Mouse (Mus musculus) midbrain, embryonic 14.5 days (tissue): ENCODE measurements around the gene Papss2. TPM values are rescaled to one million over a fixed set of nuclear protein-coding genes. Genes with fewer than 3 reads are reported as not detected.
A peak's percentile ranks its signal among the peaks of the same experiment; 100 is the strongest.

Experiments used
- ATAC-seq: fragments of 200-750 bp; cut with Nextera tagmentation; 2 replicates; pipeline ENCODE4 v1.8.0; 2017; ENCODE audit warnings: moderate number of reproducible peaks, moderate library complexity; ENCODE audit not compliant: low FRiP score, low TSS enrichment
- DNase-seq: peaks from one replicate; pipeline ENCODE4 v3.0.0-alpha.2; 2015
- H3K27ac ChIP-seq: fragments of 300-500 bp; sonication (generic); replicated peaks from 2 replicates; pipeline ENCODE4 v1.5.1; 2014; ENCODE audit warnings: mild to moderate bottlenecking, low read depth, low read length, moderate library complexity
- H3K27me3 ChIP-seq: fragments of 300-500 bp; sonication (generic); 2 replicates; pipeline ENCODE4 v1.6.1; 2014; ENCODE audit warnings: low read length, control low read depth, mixed read lengths; ENCODE audit not compliant: control insufficient read depth, insufficient read depth
- H3K36me3 ChIP-seq: fragments of 300-500 bp; sonication (generic); 2 replicates; pipeline ENCODE4 v1.6.1; 2014; ENCODE audit warnings: low read length, control low read depth; ENCODE audit not compliant: control insufficient read depth, insufficient read depth
- H3K4me1 ChIP-seq: fragments of 300-500 bp; sonication (generic); 2 replicates; pipeline ENCODE4 v1.6.1; 2014; ENCODE audit warnings: mild to moderate bottlenecking, antibody characterized with exemption, low read length, control low read depth; ENCODE audit not compliant: control insufficient read depth, insufficient read depth
- H3K4me2 ChIP-seq: fragments of 300-500 bp; sonication (generic); 2 replicates; pipeline ENCODE4 v1.6.1; 2014; ENCODE audit warnings: mild to moderate bottlenecking, low read length, moderate library complexity
- H3K4me3 ChIP-seq: fragments of 300-500 bp; sonication (generic); replicated peaks from 2 replicates; pipeline ENCODE4 v1.5.1; 2014; ENCODE audit warnings: low read depth, low read length
- H3K9ac ChIP-seq: fragments of 300-500 bp; sonication (generic); replicated peaks from 2 replicates; pipeline ENCODE4 v1.6.1; 2014; ENCODE audit warnings: mild to moderate bottlenecking, low read length, moderate library complexity
- H3K9me3 ChIP-seq: fragments of 300-500 bp; sonication (generic); 2 replicates; pipeline ENCODE4 v1.6.1; 2016; ENCODE audit warnings: low read length, control low read depth, mixed read lengths; ENCODE audit not compliant: control insufficient read depth
- WGBS: fragments of 180-500 bp; shearing (Covaris S2); extraction: QIAGEN DNeasy Blood & Tissue Kit; methylation state at CpG from one replicate; pipeline ENCODE4 v1.1.7; 2014; 5-methylcytosine and 5-hydroxymethylcytosine counted together
- polyA plus RNA-seq: library from polyadenylated mRNA; unstranded; fragments of >200 nt; fragmentation: Nextera tagmentation; extraction: Ambion mirVana; gene quantifications from 2 replicates; pipeline ENCODE4 v1.2.1, GENCODE M21; 2014

Papss2 gene
- polyA plus RNA-seq, 1 experiment from 2014 or later: 1.0 TPM

DNA sequence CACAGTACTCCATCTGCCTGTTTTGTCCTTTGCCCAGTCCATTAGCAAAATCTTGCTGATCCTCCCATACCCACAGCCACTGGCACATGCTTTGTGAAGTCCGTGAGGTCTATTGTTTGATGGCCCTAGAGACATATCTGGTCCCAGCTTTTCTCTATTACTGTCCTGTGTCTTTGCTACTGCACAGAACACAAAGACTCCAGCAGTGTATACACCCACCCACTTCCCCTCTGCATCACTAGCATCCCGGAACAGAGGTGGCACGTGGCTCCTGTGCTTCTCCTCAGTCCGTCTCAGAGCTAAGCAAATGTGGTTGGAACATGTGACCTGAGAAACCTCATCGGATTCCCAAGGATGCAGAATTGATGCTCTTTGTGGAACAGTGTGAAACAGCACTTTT is 28.1 kb upstream of the Papss2 start:
- H3K4me3 ChIP-seq: no peak overlapping the region
- H3K27me3 ChIP-seq: no peaks in the 10 kb centered on the region
- H3K4me1 ChIP-seq: no peaks in the 10 kb centered on the region
- H3K9ac ChIP-seq: no peak overlapping the region
- DNase-seq (no peak), ATAC-seq (no peak)
- H3K9me3 ChIP-seq: no peaks in the 10 kb centered on the region
- 87% methylated on average over 5 of the region's 5 CpGs for WGBS
- H3K36me3 ChIP-seq: no peaks in the 10 kb centered on the region
- H3K27ac ChIP-seq: no peak overlapping the region
- no peak overlapping the region for H3K4me2 ChIP-seq

- H3K4me3 ChIP-seq: no peak overlapping the region
- H3K4me1 ChIP-seq: no peaks in the 10 kb centered on the region
- H3K9me3 ChIP-seq: no peaks in the 10 kb centered on the region
- H3K9ac ChIP-seq: no peak overlapping the region
- no peak overlapping the region for H3K27ac ChIP-seq
- 89% methylated on average over 3 of the region's 3 CpGs for WGBS
- no peak overlapping the region for H3K4me2 ChIP-seq
- no peak for DNase-seq
- no peaks in the 10 kb centered on the region for H3K27me3 ChIP-seq
- H3K36me3 ChIP-seq: no peaks in the 10 kb centered on the region
- ATAC-seq: no peak
Observed at GRCm38 (mm10) chr19:32568470-32568869, 27.1 kb upstream of the Papss2 start.

- 88% methylated on average over 3 of the region's 3 CpGs for WGBS
Observed at GRCm38 (mm10) chr19:32568961-32569653, 26.5 kb upstream of the Papss2 start.

GRCm38 (mm10) chr19:32569725-32570124 is 25.9 kb upstream of the Papss2 start:
- H3K9me3 ChIP-seq: no peaks in the 10 kb centered on the region
- no peak for DNase-seq
- no peaks in the 10 kb centered on the region for H3K27me3 ChIP-seq
- no peak overlapping the region for H3K4me2 ChIP-seq
- H3K4me3 ChIP-seq: no peak overlapping the region
- H3K9ac ChIP-seq: no peak overlapping the region
- H3K4me1 ChIP-seq: no peaks in the 10 kb centered on the region
- no peaks in the 10 kb centered on the region for H3K36me3 ChIP-seq
- no peak overlapping the region for H3K27ac ChIP-seq
- 85% methylated on average over 5 of the region's 5 CpGs for WGBS
- ATAC-seq: no peak

More at GRCm38 (mm10) chr19:32568961-32569653, 26.5 kb upstream of the Papss2 start:
- DNase-seq (no peak), ATAC-seq (no peak)
- no peaks in the 10 kb centered on the region for H3K4me1 ChIP-seq
- H3K36me3 ChIP-seq: no peaks in the 10 kb centered on the region
- H3K4me3 ChIP-seq: no peak overlapping the region
- no peaks in the 10 kb centered on the region for H3K27me3 ChIP-seq
- H3K4me2 ChIP-seq: no peak overlapping the region
- H3K27ac ChIP-seq: no peak overlapping the region
- no peak overlapping the region for H3K9ac ChIP-seq
- no peaks in the 10 kb centered on the region for H3K9me3 ChIP-seq

- no peak for DNase-seq
- H3K4me1 ChIP-seq: no peaks in the 10 kb centered on the region
- no peak overlapping the region for H3K4me2 ChIP-seq
- no peak for ATAC-seq
- no peak overlapping the region for H3K9ac ChIP-seq
- H3K4me3 ChIP-seq: no peak overlapping the region
- no peaks in the 10 kb centered on the region for H3K9me3 ChIP-seq
- WGBS: 83% methylated on average over 2 of the region's 2 CpGs
- H3K27me3 ChIP-seq: no peaks in the 10 kb centered on the region
- H3K36me3 ChIP-seq: no peaks in the 10 kb centered on the region
- H3K27ac ChIP-seq: no peak overlapping the region
Observed at GRCm38 (mm10) chr19:32572191-32572590, 23.4 kb upstream of the Papss2 start.

DNA sequence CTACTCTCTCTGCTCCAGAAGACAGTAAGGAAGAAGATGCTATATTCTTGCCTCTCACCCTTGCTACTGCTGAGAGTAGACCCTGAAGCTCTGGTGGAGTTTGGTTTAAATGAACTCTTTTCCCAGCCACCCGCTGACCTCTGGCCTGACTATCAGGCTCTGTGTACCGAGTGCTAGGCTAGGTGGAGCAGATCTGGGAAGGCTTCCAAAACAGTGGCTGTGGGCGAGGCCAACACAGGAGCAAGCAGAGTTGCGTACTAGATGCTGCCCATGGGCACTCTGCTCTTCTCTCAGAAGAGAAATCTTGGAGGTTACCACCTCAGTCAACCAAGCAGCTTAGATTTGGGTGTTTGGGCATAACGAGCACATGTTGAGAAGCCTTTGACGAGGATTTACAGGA is 22.3 kb upstream of the Papss2 start:
- Histone ChIP-seq H3K27ac (no peak overlapping the region), H3K9ac (no peak overlapping the region), H3K4me2 (no peak overlapping the region), H3K27me3 (no peaks in the 10 kb centered on the region), H3K9me3 (no peaks in the 10 kb centered on the region), H3K4me1 (no peaks in the 10 kb centered on the region), H3K36me3 (no peaks in the 10 kb centered on the region), H3K4me3 (no peak overlapping the region)
- no peak for ATAC-seq
- WGBS: 90% methylated on average over 6 of the region's 6 CpGs
- no peak for DNase-seq

DNA sequence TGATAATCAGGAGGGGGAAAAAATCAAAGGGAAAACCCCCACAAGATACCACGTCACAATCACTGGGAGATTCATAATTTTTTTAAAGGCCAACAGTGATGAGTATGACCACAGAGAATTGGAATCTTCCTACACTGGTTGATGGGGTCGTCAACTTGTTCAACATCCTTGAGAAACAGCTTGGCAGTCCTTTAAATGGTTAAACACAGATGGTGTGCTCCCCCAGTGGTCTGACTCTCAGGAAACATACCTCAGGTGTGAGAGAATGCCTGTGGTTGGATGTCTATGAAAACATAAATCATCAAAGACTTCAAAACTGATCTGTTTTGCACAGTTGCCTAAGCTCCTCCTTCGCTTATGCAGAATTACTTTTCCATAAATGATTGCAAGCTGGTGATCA is 20.7 kb upstream of the Papss2 start:
- H3K4me3 ChIP-seq: no peak overlapping the region
- no peak overlapping the region for H3K27ac ChIP-seq
- no peaks in the 10 kb centered on the region for H3K36me3 ChIP-seq
- no peaks in the 10 kb centered on the region for H3K27me3 ChIP-seq
- H3K4me1 ChIP-seq: no peaks in the 10 kb centered on the region
- no peak overlapping the region for H3K9ac ChIP-seq
- no peak for ATAC-seq
- 81% methylated on average over 3 of the region's 3 CpGs for WGBS
- H3K4me2 ChIP-seq: no peak overlapping the region
- no peak for DNase-seq
- no peaks in the 10 kb centered on the region for H3K9me3 ChIP-seq

- Histone ChIP-seq H3K27ac (no peak overlapping the region), H3K4me2 (no peak overlapping the region), H3K36me3 (no peaks in the 10 kb centered on the region), H3K9ac (no peak overlapping the region), H3K9me3 (no peaks in the 10 kb centered on the region), H3K4me1 (no peaks in the 10 kb centered on the region), H3K4me3 (no peak overlapping the region), H3K27me3 (no peaks in the 10 kb centered on the region)
- peak; percentile 55 for DNase-seq
- ATAC-seq: no peak
- 23% methylated on average over 1 of the region's 1 CpGs for WGBS
Observed at GRCm38 (mm10) chr19:32577749-32578148, 17.8 kb upstream of the Papss2 start.

- Histone ChIP-seq H3K27me3 (no peaks in the 10 kb centered on the region), H3K27ac (no peak overlapping the region), H3K36me3 (no peaks in the 10 kb centered on the region), H3K4me1 (no peaks in the 10 kb centered on the region), H3K4me2 (no peak overlapping the region), H3K4me3 (no peak overlapping the region), H3K9me3 (no peaks in the 10 kb centered on the region), H3K9ac (no peak overlapping the region)
- ATAC-seq: no peak
- 91% methylated on average over 4 of the region's 4 CpGs for WGBS
- no peak for DNase-seq
Observed at GRCm38 (mm10) chr19:32583091-32583766, 12.4 kb upstream of the Papss2 start.
